Mouse (Mus musculus) forebrain, embryonic 11.5 days (tissue): ENCODE measurements at regions not wholly inside any gene's neighbourhood (a gene's known extent, or its start where the extent isn't known, plus 50 kb on each side); places are given as distances from the start of the nearest gene placed in this dataset.

Source experiments
- ATAC-seq: fragments of 200-750 bp; cut with Nextera tagmentation; replicated peaks from 2 replicates; pipeline ENCODE4 v1.8.0; 2017; ENCODE audit warnings: moderate TSS enrichment; ENCODE audit not compliant: low FRiP score
- DNase-seq: peaks from one replicate; pipeline ENCODE4 v3.0.0-alpha.2; 2017; ENCODE audit warnings: low spot score
- H3K27ac ChIP-seq: fragments of 300-500 bp; sonication (generic); 2 replicates; pipeline ENCODE4 v1.5.1; 2014; ENCODE audit warnings: low read depth, low read length
- H3K27me3 ChIP-seq: fragments of 300-500 bp; sonication (generic); 2 replicates; pipeline ENCODE4 v1.6.1; 2014; ENCODE audit warnings: mild to moderate bottlenecking, low read length, mixed read lengths; ENCODE audit not compliant: control insufficient read depth, insufficient read depth
- H3K36me3 ChIP-seq: fragments of 300-500 bp; sonication (generic); 2 replicates; pipeline ENCODE4 v1.6.1; 2014; ENCODE audit warnings: mild to moderate bottlenecking, low read length, moderate library complexity, mixed read lengths; ENCODE audit not compliant: control insufficient read depth, insufficient read depth
- H3K4me1 ChIP-seq: fragments of 300-500 bp; sonication (generic); replicated peaks from 2 replicates; pipeline ENCODE4 v1.6.1; 2014; ENCODE audit warnings: low read length, mixed read lengths; ENCODE audit not compliant: control insufficient read depth, insufficient read depth
- H3K4me2 ChIP-seq: fragments of 300-500 bp; sonication (generic); 2 replicates; pipeline ENCODE4 v1.6.1; 2014; ENCODE audit warnings: low read depth, mild to moderate bottlenecking, low read length, moderate library complexity, mixed read lengths; ENCODE audit not compliant: severe bottlenecking
- H3K4me3 ChIP-seq: fragments of 300-500 bp; sonication (generic); 2 replicates; pipeline ENCODE4 v1.5.1; 2014; ENCODE audit warnings: low read depth, low read length
- H3K9ac ChIP-seq: fragments of 300-500 bp; sonication (generic); 2 replicates; pipeline ENCODE4 v1.6.1; 2014; ENCODE audit warnings: low read length
- H3K9me3 ChIP-seq: fragments of 300-500 bp; sonication (generic); 2 replicates; pipeline ENCODE4 v1.6.1; 2016; ENCODE audit warnings: low read length, mixed read lengths; ENCODE audit not compliant: control insufficient read depth
- WGBS: fragments of 180-500 bp; shearing (Covaris S2); extraction: QIAGEN DNeasy Blood & Tissue Kit; methylation state at CpG from one replicate; pipeline ENCODE4 v1.1.7; 2014; 5-methylcytosine and 5-hydroxymethylcytosine counted together

DNA sequence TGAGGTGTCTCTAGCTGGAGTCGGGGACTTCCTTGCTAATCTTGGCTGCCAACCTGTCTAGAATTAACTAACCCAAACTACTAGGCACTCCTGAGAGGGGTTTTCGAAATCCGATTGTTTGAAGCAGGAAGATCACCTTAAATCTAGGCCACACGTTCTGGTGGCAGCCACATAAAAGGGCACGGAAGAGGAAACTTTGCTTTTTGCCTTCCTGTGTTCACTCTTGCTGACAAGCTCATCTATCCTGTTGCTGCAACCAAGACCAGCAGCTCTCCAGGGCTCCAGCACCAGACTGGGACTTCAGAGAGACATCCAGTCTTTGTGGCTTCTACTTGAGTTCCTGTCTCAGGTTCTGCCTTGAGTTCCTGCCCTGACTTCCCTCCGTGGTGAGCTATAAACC, 75.5 kb downstream of the 1700001O22Rik start:
- ATAC-seq: no peak
- H3K4me1 ChIP-seq: peaks cover 38% of the 10 kb centered on the region
- no peak overlapping the region for H3K4me3 ChIP-seq
- H3K36me3 ChIP-seq: no peaks in the 10 kb centered on the region
- WGBS: 90% methylated on average over 6 of the region's 6 CpGs
- H3K9me3 ChIP-seq: no peaks in the 10 kb centered on the region
- no peak for DNase-seq
- no peak overlapping the region for H3K27ac ChIP-seq
- no peaks in the 10 kb centered on the region for H3K27me3 ChIP-seq
- H3K9ac ChIP-seq: no peak overlapping the region
- no peak overlapping the region for H3K4me2 ChIP-seq

DNA sequence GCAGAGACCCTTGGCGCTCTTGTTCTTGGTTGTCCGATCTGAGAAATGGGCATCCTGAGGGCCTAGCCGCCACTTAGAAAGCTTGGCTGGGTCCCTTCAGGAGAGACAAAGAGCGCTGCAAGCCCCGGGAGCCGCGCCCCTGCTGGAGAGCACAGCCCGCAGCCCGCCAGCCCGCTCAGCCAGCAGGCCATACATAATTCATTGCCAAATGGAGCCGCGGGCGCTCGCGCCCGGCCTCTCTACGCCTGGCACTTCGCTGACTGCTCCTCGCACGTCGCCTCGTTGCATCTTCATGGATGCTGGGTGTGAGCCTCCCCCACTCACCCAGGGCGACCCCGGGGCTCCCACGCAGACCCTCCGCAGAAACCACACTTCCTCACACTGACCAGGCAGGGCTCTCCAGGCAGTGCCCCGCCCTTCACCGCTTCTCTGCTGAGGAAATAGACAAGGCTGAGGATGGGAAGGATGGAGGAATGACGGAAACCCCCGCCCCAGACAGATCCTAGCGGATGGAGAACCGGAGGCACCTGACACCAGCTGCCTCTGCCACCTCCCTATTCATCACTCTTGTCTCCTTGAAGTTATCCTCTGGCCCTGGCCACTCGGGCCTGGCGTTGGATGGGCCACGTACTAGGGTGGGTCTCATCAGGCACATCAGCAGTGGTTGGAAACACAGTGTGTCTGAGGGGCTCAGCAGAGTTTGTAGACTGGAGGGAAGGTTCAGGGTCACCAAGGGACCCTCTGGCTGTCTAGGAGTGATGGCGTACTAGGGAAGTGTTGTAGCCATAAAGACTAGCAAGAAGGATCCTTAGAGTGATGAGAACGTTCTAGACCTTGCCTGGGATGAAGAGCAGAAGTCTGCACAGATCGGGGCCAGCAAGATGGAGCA, 77.6 kb downstream of the 1700001O22Rik start:
- H3K27ac ChIP-seq: peak overlapping the region; percentile 100
- H3K4me2 ChIP-seq: peak overlapping the region; percentile 42
- peak overlapping the region; percentile 68 for H3K9ac ChIP-seq
- peak; percentile 25 for ATAC-seq
- WGBS: 17% methylated on average over 38 of the region's 38 CpGs
- H3K4me3 ChIP-seq: no peak overlapping the region
- peak; percentile 89 for DNase-seq
- H3K27me3 ChIP-seq: no peaks in the 10 kb centered on the region
- H3K4me1 ChIP-seq: peaks cover 57% of the 10 kb centered on the region
- no peaks in the 10 kb centered on the region for H3K9me3 ChIP-seq
- H3K36me3 ChIP-seq: no peaks in the 10 kb centered on the region

DNA sequence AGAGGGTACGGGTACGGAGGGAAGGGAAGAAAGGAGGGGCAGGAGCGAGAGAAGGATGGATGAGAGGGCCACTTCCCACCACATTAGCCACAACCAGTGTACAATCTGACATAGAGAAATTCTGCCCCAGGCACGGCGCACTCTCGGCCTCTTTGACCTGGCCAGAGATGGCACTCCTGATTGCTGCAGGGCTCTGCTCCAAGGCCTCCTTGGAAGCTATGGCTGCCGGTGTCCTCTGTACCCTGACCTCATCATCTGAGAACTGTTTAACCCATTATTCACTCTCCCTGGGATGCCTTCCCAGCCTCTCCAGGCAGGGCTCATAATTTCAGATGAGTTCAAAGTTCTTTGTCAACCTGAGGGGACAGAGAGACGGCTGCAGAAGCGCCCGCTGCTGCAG, 78.3 kb downstream of the 1700001O22Rik start:
- Histone ChIP-seq H3K27ac (peak overlapping the region; percentile 100; the same call in 1 of the 2 replicates), H3K9ac (peak overlapping the region; percentile 68), H3K4me3 (no peak overlapping the region), H3K9me3 (no peaks in the 10 kb centered on the region), H3K36me3 (no peaks in the 10 kb centered on the region), H3K4me1 (peaks cover 64% of the 10 kb centered on the region), H3K4me2 (peak overlapping the region; percentile 42), H3K27me3 (no peaks in the 10 kb centered on the region)
- ATAC-seq (no peak), DNase-seq (peak; percentile 56)
- 40% methylated on average over 10 of the region's 10 CpGs for WGBS

DNA sequence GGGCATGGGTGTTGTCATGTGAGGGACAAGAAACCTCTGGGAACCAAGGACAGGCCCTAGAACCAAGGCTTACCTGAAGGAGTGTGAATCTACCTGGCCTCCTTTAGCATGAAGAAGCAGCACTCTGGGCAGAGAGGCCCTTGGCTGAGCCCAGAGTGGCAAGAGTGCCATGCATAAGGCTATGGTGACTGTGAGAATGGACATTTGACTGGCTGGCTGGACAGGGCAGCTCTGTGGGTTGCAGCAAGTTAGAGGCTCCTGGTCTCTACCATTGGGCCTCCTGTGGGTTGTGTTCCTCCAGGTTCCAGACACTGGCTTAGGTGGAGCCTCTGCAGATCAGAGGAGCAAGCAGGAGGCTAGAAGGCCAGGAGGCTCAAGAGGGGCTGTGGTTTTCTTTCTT, 78.9 kb downstream of the 1700001O22Rik start:
- no peak overlapping the region for H3K4me3 ChIP-seq

DNA sequence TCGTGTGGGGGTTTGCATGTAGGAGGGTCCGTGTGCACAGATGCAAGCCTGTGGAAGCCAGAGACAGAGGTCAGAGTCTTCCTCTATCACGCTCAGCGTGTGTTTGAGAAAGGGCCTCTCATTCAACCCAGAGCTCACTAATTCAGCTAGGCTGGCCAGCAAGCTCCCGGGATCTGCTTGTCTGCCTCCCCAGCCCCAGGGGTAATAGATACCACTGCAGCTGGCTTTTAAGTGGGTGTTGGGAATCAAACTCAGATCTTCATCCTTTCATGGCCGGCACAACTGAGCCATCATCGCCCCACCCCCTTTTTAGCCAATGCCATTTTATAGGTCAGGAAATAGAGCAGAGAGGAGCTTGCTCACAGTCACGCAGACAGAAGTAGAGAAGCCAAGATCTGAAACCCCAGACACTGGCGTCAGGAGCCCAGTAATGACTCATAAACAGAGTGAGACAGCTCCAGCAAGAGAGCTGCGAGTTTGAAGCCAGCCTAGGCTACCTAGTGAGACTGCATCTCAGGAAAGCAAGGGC, 80.3 kb downstream of the 1700001O22Rik start:
- Histone ChIP-seq H3K4me2 (peak overlapping the region; percentile 20), H3K4me1 (peaks cover 79% of the 10 kb centered on the region), H3K9me3 (no peaks in the 10 kb centered on the region), H3K27ac (peak overlapping the region; percentile 100), H3K27me3 (no peaks in the 10 kb centered on the region), H3K9ac (peak overlapping the region; percentile 67), H3K4me3 (no peak overlapping the region), H3K36me3 (no peaks in the 10 kb centered on the region)
- peak; percentile 59 for DNase-seq
- ATAC-seq: no peak
- WGBS: 5% methylated on average over 10 of the region's 10 CpGs

More for the DNA sequence above, 78.9 kb downstream of the 1700001O22Rik start:
- DNase-seq (no peak), ATAC-seq (no peak)
- H3K27me3 ChIP-seq: no peaks in the 10 kb centered on the region
- H3K4me2 ChIP-seq: no peak overlapping the region
- H3K4me1 ChIP-seq: peaks cover 70% of the 10 kb centered on the region
- H3K9me3 ChIP-seq: no peaks in the 10 kb centered on the region
- H3K9ac ChIP-seq: peak overlapping the region; percentile 68
- peak overlapping the region; percentile 100; the same call in 1 of the 2 replicates for H3K27ac ChIP-seq
- H3K36me3 ChIP-seq: no peaks in the 10 kb centered on the region

DNA sequence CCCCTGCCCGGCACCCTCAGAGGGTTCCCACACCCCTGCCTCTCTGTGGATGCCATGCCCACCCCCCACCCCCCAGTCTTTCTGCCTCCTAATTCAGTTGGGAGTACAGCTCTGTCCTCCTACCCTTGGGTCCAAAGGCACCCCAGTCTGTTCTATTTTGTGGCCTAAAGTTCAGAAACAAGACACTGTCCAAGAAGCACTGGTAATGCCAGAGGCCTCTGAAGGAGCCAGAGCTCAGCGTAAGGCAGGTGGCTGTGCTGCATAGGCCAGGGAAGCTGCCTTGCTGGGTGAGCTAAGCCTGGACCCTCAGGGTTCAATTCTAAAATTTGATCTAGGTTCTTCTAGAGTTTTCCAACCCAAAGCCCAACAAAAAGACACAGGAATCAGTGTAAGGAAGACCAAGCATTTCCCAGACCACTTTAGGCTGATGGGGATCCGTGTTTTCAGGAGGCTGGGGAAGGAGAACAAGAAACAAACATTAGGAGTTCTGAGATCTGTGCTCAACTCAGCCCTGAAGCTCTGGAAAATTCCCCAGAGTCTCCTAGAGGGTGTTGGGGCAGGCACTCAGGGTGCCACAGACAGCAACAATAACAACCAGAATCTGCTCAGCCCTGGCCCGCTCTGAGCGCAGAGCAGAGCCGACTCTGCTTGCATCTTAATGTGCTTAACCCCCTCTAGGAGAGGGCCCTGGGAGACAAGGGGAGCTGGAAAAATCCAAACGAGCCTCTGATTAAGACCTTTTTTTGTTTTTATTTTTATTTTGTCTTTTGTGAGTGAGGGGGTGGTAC, 81.0 kb downstream of the 1700001O22Rik start:
- Histone ChIP-seq H3K4me2 (peak overlapping the region; percentile 20), H3K9ac (peak overlapping the region; percentile 67), H3K4me1 (peaks cover 86% of the 10 kb centered on the region), H3K9me3 (no peaks in the 10 kb centered on the region), H3K4me3 (no peak overlapping the region), H3K27me3 (no peaks in the 10 kb centered on the region), H3K36me3 (no peaks in the 10 kb centered on the region), H3K27ac (peak overlapping the region; percentile 100)
- ATAC-seq (no peak), DNase-seq (no peak)
- 6% methylated on average over 7 of the region's 7 CpGs for WGBS

DNA sequence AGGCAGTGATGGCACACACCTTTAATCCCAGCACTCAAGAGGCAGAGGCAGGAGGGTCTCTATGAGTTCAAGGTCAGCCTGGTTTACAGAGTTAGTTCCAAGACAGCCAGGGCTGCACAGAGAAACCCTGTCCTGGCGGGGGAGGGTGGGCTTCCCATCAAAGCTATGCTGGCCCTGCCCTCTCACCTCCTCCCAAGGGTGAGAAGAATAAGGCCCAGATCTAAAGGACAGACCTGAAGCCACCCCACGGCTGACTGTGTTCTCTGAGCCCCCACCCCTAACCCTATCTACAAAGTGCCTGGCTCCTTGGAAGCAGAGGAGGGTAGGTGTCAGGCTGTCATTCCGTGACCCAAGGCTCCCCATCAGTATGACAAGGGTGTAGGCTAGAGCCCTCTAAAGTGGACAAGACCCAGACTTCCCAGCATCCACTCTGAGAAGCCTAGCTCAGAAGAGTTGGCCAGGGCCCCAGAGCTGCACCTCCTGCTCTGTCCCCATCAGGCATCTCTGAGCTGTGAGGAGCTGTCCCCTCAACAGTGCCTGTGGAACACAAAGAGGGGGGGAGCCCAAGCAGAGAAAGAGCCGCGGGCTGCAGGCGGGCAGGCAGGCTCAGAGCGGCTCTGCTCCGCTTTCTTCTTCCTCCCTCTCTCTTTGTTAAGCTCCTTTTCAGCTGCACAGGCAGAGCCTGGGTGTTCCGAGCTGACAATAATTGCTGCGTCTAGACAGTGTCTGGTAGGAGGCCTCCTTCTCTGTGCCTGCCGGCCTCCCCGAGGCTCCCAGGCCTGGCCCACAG, 81.8 kb downstream of the 1700001O22Rik start:
- Histone ChIP-seq H3K27ac (peak overlapping the region; percentile 100), H3K9ac (peak overlapping the region; percentile 67), H3K9me3 (no peaks in the 10 kb centered on the region), H3K4me1 (peaks cover 92% of the 10 kb centered on the region), H3K4me3 (no peak overlapping the region), H3K4me2 (peak overlapping the region; percentile 20; the same call in 1 of the 2 replicates), H3K27me3 (no peaks in the 10 kb centered on the region), H3K36me3 (no peaks in the 10 kb centered on the region)
- DNase-seq (peak; percentile 93), ATAC-seq (peak; percentile 81)
- 6% methylated on average over 12 of the region's 12 CpGs for WGBS

DNA sequence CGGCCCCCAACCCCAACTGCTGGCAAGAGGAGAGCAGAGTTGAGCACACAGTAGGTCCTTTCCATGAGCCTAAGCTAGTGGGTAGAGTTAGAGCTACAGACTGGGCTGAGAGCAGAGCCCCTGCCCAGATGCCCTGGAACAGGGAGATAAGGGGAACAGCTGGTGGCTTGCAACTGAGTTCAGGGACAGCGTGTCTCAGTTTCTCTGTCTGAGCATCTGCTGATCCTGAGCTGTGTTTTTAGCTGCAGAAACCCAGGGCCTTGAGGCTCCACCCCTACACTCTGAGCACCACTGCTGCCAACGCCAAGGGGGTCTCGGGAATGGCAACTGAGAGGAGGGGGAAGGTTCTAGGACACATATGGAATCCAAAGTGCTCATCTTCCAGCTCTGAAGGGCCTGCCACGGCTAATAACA, 82.4 kb downstream of the 1700001O22Rik start:
- H3K27ac ChIP-seq: peak overlapping the region; percentile 100
- no peaks in the 10 kb centered on the region for H3K27me3 ChIP-seq
- ATAC-seq (no peak), DNase-seq (no peak)
- H3K9me3 ChIP-seq: no peaks in the 10 kb centered on the region
- no peak overlapping the region for H3K4me3 ChIP-seq
- H3K9ac ChIP-seq: peak overlapping the region; percentile 63; the same call in 1 of the 2 replicates
- no peaks in the 10 kb centered on the region for H3K36me3 ChIP-seq
- H3K4me1 ChIP-seq: peaks cover 93% of the 10 kb centered on the region
- WGBS: 57% methylated on average over 5 of the region's 5 CpGs
- no peak overlapping the region for H3K4me2 ChIP-seq
